Mouse (Mus musculus) adrenal gland, adult 18-20 months (tissue): ENCODE results near the gene Anks1. TPM values are rescaled to one million over a fixed set of nuclear protein-coding genes. Genes with fewer than 3 reads are reported as not detected.

Experiments used
- DNase-seq, 2 experiments: peaks; one replicate each; pipeline ENCODE4 v3.0.0; 2021 to 2022; ENCODE audit warnings: low spot score in 2 of 2
- long read RNA-seq, 2 experiments: library from polyadenylated mRNA; stranded (forward); transcript quantifications; one replicate each; pipeline ENCODE4 v2.0.0; 2021
- total RNA-seq, 2 experiments: library from RNA; stranded (reverse); gene quantifications; 1 replicate in 1 of 2; 2 replicates in 1 of 2; pipeline ENCODE4 v1.2.3; 2021

Gene Anks1
- 10 to 100 TPM; 23.6 to 29.1 TPM for total RNA-seq
- long read RNA-seq, experiment 1, full-length matches to known transcripts, result 19 of 29 reads
- long read RNA-seq, experiment 1, partial matches to known transcripts, result 6 of 29 reads
- long read RNA-seq, experiment 1, other reads (novel, unspliced or antisense), result 4 of 29 reads
- long read RNA-seq, experiment 2, full-length matches to known transcripts, result 10 of 34 reads
- long read RNA-seq, experiment 2, partial matches to known transcripts, result 14 of 34 reads
- long read RNA-seq, experiment 2, other reads (novel, unspliced or antisense), result 10 of 34 reads

GRCm38 (mm10) chr17:27908888-27909621, at the start of gene Anks1:
Gene Anks1 (plus strand): TSS chr17:27909306.
- peak; percentile 88 to 93 for DNase-seq

- no peak for DNase-seq
Observed at GRCm38 (mm10) chr17:27865461-27865860, 43.6 kb upstream of the Anks1 start.

DNA sequence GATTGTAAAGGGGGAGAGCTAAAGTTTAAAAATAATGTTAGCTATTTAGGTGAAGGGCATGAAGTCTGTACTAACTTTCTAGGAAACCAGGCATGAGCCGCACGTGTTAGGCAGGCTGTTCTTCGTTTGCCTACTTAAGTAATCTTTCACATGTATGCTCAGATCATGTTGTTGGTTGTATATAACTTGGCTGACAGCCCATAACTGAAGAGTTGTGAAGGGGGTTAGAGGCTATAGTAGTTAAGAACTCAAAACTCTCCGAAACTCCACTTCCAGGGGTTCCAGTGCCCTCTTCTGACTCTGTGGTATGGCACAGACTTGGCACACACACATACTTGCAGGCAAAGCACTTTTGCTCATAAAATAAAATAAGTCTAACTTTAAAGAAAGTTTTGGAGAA, 42.4 kb upstream of the Anks1 start:
- no peak for DNase-seq

DNA sequence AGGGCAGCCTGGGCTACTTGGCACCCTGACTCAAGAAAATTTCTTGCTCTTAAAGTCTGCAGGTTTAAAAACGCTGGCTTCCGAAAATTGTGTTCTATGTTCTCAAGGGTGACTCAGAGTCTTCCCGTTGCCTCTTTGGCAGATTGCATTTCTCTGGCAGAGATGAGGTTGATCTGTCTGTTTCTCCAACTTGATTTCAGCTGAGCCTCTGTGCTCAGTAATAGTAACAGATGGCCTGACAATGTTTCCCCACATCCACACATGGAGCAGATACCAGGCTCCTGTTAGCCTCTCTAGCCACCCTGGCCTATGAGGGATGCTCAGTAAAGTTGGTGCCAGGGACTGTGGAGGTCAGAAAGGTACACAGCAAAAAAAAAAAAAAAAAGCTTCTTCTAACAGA, 37.3 kb upstream of the Anks1 start:
- DNase-seq, result no peak

GRCm38 (mm10) chr17:27873583-27873982, 35.5 kb upstream of the Anks1 start:
- DNase-seq, result no peak

DNA sequence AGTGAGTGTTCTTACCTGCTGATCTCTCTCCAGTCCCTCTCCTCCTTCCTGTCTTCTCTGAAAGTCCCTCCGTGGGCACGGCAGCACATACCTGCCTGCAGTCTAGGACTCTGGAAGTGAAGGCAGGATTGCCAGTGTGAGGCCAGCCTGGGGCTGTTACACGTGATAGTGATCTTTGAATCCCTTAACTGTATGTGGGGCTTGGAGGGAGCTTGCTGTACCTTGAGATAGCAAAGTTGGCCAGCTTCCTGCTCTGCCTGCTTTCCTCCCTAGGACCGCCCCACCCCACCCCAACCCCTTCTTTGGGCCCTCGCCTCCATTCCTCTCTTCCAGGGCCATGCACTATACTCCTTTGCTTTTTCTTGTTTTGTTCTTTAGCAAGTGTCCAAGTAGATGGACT, 34.6 kb upstream of the Anks1 start:
- DNase-seq, result no peak

DNA sequence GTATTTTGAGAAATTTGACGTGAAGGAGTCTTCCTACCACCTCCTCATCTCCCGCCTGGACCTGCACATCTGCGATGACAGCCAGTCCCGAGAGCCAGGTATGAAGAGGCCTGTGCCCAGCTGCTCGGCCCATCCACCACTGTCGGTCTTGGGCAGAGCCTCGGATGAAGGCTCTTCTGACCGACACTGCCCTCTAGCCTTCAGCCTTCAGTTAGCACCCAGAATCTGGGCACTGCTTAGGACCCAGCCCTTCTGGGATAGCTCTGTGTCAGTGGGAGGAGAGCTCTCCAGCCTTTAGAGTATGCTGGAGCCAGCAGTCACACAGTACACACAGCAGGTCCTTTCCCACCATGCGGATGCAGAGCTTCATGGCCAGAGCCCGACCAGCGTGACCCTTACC, 27.6 kb upstream of the Anks1 start:
- no peak for DNase-seq

GRCm38 (mm10) chr17:27883129-27883528, 26.0 kb upstream of the Anks1 start:
- DNase-seq, result no peak

DNA sequence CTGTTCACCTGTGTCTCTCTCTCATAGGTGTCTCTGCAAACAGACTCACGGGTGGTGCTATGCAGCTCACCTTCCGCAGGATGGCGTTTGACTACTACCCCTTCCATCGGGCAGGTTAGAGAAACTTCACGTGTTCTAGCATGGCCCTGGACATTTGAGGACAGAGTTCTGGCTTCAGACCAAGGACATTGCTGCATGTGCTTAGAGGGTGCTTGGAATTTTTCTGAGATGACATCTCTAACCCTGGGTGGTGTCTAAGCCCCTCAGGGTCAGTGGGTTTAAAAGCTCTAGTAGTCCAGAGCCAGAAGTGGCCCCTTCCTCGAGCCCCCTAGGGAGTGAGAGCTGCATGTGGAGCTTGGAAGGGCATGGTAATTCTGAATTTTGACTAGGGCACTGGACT, 25.1 kb upstream of the Anks1 start:
- no peak for DNase-seq

GRCm38 (mm10) chr17:27886499-27887210, 22.5 kb upstream of the Anks1 start:
- DNase-seq, result no peak

DNA sequence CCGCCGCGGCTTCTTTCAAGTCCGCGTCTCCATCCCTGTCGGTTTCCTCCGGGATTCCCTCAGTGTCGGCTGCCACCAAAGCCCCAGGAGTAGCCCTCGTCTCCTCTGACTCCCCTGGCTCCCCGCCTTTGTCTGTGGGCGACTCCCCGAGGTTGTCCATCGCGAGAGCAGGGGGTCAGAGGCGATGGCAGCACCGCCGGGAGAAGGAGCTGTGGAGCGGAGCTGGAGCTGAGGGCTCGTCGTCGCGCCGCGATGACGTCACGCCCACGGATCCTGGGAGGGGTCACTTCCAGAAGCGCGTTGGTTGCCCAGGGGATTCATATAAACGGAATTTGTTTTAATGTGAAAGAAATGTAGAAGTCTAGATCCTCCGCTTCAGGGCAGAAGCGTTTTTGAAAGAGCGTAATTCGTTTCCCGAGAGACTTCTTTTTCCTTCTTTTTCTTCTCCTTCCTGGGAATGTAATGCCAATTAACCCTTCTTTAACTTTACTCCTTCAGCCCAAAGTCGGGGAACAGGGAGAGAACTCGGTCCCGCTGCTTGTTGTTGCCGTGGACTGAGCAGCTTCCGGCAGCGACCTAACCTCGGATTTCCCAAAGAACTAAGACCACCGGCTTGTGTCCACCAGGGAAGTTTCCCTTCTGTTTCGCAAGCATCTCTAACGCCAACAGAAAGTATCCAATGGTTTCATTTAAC, 1.4 kb upstream of the Anks1 start:
- peak; percentile 97 to 98 for DNase-seq

- DNase-seq, result peak in 1 of 2 experiments; percentile 39
Observed at GRCm38 (mm10) chr17:27908206-27908887, 759 bp upstream of the Anks1 start.

DNA sequence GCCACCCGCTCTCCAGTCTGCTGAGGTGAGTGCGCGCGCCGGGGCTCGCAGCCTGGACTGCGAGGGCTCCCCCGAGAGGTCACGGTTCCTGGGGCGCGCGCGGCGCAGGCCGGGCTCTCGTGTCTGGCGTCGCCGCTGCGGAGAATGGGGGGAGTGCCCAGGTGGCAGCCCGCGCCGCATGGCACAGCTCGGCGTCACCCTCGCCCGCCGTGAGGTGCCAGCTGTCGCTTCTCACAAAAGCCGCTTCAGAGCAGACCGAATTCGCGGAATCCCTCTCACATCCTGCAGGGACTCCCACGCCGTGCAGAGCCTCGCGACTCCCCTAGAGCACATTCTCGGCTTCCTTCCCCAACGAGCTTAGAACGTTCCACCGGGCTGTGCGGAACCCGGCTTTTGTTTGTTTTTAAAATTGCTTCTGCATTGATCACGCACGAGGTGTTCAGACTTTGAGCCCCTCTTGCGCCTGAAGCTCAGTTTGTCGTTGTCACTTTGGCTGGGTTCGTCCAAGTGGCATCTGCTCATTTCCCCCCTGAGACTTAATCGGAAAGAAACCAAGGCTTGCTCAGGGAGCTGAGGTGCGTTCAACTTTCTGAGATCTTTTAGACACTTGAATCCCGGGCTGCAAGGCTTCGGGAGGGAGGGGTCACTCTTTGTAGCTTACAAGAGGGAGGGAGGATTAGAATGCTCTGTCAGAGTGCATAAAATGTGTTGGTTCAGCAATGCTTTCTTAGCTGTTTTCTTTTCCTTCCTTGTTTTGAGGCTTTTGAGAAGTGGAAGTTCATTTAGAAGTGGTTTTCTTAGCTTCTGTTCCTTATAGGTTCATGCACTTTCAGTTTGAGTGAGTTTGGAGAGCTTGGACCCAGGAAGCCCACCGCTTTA, 755 bp downstream of the Anks1 start, which contains the start of gene Taf11:
Gene Taf11, minus strand, starts transcription at position 223 of the 879 bp plus-strand sequence.
- peak in 1 of 2 experiments; percentile 24 for DNase-seq

DNA sequence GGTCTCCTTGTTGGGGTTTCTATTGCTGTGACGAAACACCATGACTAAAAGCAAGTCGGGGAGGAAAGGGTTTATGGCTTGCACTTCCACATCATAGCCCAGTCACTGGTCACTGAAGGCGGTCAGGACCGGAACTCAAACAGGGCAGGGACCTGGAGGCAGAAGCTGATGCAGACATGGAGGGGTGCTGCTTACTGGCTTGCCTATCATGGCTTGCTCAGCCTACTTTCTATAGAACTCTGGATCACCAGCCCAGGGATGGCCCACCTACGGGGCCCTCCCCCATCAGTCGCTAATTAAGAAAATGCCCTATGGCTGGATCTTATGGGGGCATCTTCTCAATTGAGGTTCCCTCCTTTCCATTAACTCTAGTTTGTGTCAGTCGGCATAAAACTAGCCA, 2.3 kb downstream of the Anks1 start:
- DNase-seq, result no peak

DNA sequence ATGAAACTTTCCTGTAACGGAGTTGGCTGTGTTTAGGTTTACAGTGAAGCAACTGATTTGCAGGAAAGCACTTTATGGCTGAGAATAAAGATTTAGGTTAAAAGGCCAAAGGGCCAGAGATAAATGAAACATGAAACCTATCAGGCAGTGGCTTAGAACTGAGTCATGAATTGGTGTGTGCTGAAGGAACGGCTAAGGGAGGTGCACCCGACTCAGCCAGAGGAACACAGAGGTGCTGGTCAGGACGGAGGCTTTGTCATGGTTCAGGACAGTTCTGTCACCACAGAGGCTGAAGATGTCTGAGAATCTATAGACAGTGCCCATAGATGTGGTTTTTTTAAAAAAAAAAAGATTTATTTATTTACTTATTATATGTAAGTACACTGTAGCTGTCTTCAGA, 5.6 kb downstream of the Anks1 start:
- no peak for DNase-seq

- no peak for DNase-seq
Observed at GRCm38 (mm10) chr17:27916366-27916765, 7.3 kb downstream of the Anks1 start.

- DNase-seq, result no peak
Observed at GRCm38 (mm10) chr17:27920676-27921075, 11.6 kb downstream of the Anks1 start.

GRCm38 (mm10) chr17:27922174-27922712, 13.1 kb downstream of the Anks1 start:
- no peak for DNase-seq

- DNase-seq, result no peak
Observed at GRCm38 (mm10) chr17:27925054-27925453, 15.9 kb downstream of the Anks1 start.
